Mouse (Mus musculus) cortical plate, adult 2 months (tissue): ENCODE results near the gene Rab37.

Experiments
- CTCF ChIP-seq: fragments of 200-500 bp; IDR thresholded peaks from 2 replicates; pipeline ENCODE4 v1.5.1; 2011; ENCODE audit warnings: mild to moderate bottlenecking, control low read depth, low read length; ENCODE audit not compliant: insufficient read depth; ENCODE audit errors: extremely low read depth
- POLR2A ChIP-seq: fragments of 200-500 bp; IDR thresholded peaks from 2 replicates; pipeline ENCODE4 v1.6.1; 2011; ENCODE audit warnings: mild to moderate bottlenecking, low read length, control low read depth; ENCODE audit not compliant: insufficient read depth; ENCODE audit errors: extremely low read depth

GRCm38 (mm10) chr11:115197558-115197957 lies 106.3 kb downstream of the Rab37 start:
- TF ChIP-seq POLR2A (no peak), CTCF (no peak)
